Mouse (Mus musculus) layer of hippocampus, adult 9-10 months (tissue): Measurements from ENCODE around the gene Ddx5.
"Not testable (repeated sequence)": the region's sequence is repeated elsewhere in the genome, so short reads cannot be mapped to it uniquely, and the experiment has no call there.

Experiments used
- DNase-seq: peaks from one replicate; pipeline ENCODE4 v3.0.0; 2022; ENCODE audit warnings: low spot score

Ddx5 gene

DNA sequence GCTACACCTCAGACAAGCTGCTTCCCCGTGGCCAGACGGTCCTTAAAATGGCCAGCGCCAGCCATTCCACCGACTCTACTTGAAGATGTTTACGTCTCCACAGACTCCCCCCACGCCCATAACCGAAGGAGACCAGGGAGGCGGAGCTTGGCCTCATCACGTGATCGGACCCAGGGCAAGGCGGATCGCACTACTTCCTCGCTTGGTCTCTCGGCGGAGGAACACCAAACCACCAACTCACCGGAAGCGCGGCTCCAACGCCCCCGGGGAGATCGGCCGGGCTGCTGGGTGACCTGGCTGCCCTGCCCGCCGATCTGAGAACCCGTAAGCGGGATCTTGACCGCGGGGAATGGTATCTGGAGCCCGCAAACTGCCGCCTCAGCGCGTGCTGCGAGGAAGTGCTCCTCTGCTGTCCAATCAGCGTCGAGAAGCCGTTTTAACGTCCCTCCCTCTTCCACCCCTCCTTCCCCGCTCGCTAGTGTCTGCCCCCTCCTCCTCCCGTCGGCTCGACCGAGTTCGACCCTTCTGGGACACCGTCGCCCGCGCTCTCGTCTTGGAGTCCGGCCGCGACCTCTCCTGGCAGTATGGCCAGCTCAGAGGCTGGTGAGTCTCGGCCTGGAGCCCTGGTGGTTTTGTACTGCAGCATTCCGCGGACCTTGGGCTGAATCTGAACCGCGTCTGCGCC is at the start of gene Ddx5, which contains the start of gene Cep95:
Gene Ddx5 (minus strand): TSS at position 411 of the 685 bp plus-strand sequence.
Gene Cep95 (plus strand): TSS at position 478 of the 685 bp plus-strand sequence.
- DNase-seq: peak; percentile 100

GRCm38 (mm10) chr11:106828079-106828478 is 39.1 kb upstream of the Ddx5 start:
- DNase-seq: no peak

DNA sequence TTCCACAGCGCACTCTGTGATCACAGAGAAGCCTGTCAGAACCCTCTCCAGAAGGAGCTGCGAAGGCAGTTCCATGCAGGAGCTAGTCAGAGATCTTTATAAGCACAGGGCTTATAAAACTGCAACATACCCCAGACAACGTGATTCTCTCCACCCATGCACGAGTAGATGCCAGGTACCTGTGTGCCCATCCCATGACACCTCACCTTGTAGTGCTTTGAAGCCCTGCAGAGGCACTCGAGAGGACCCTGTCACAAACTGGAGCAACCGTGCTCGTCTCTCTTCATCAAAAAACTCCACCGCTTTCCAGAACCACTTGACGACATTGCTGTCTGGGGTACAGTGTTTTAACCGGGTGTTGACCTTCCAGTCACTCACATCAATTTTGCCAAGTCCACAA is 35.4 kb upstream of the Ddx5 start:
- no peak for DNase-seq

GRCm38 (mm10) chr11:106823741-106824140 is 34.8 kb upstream of the Ddx5 start:
- DNase-seq: no peak

DNA sequence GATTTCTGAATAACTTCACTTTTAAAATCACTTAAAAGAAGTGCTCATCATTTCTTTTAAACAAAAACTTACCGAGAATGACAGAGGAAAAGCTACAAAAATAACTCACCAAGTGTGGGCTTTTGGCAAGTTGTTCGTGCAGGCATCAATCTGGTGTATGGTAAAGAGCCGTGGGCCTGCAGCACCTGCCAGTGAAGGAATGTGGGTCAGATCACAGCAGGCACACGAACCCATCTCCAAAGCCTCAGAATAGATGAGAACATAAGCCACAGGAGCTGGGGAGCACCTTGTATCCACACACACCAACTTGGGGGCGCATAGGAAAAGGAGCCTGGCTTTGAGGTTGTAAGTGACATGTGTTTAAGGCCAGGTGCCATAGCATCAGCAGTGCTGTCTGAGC is 33.9 kb upstream of the Ddx5 start:
- no peak for DNase-seq

GRCm38 (mm10) chr11:106822491-106822890 is 33.5 kb upstream of the Ddx5 start:
- DNase-seq: no peak

DNA sequence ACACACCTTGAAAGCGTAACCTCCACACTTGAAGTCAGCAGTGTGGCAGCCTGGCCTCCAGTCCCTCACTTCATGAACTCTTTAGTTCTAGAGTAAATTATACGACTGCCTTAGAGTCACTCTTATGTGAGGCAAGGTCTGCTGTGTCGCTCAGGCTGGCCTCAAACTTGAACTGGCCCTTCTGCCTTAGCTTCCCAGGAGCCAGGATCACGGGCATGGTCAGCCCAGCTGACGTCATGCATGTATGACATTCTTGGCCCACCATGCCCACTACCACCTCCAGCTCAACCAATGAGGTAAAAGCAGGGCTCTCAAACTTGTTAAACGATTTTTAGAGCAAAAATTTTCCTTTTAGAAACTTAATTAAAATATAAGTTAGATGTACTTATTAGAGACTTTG is 32.4 kb upstream of the Ddx5 start:
- no peak for DNase-seq

DNA sequence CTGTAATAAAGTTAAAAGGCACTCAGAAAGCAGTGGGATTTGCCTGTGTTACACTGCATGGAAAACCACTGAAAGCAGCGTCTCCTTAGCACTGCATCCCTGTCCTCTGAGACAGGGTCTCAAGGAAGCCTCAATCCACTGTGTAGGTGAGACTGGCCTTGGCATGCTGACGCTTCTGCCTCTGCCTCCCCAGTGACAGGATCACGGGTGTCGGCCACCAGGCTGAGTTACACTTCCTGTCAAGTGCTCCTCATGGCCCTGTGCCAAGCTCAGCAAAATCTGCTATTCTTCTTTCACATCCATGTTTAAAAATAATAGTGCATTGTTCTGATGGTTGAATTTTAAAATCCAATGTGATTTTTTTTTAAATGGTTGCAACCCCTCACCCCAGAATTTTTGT is 32.0 kb upstream of the Ddx5 start:
- no peak for DNase-seq

GRCm38 (mm10) chr11:106820252-106820651 is 31.3 kb upstream of the Ddx5 start:
- DNase-seq: no peak

- no peak for DNase-seq
Measured at GRCm38 (mm10) chr11:106819595-106819994, 30.6 kb upstream of the Ddx5 start.

DNA sequence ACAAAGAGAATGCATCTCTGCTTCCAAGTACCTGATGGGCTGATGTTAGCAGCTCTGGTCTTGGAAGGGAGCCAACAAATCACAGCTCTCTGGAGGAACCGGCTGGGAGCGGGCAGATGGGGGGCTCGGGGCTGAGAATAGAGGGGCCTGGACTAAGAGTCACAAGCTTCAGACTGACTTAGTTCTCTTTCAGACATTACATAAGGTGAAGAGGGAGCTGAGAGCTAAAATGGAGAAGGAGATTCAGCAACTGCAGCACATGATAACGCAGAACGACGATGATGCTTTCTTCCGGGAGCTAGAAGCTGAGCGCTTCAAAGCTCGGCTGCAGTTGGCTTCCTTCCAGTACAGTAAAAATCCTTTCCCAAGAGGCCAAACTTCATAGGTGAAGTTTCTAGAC is 29.4 kb upstream of the Ddx5 start:
- DNase-seq: no peak

- no peak for DNase-seq
Measured at GRCm38 (mm10) chr11:106817808-106818207, 28.8 kb upstream of the Ddx5 start.

DNA sequence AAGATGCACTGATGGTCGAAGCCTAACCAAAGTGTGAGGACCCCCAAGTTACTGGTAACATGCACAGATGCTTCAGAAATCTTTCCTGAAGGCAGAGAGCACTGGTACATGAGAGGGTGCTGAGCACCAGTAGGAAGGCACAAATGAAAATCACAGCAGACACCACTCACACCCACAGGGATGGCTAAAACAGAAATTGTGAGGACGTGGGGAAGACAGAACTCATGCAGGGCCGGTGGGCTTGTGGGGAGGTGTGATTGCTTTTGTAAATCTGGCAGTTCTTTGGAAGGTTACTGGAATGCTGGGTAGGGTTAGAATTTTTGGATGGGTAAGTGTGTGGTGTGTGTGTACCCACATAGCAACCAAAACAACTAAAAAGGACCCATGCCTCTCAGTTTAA is 28.2 kb upstream of the Ddx5 start:
- DNase-seq: no peak

DNA sequence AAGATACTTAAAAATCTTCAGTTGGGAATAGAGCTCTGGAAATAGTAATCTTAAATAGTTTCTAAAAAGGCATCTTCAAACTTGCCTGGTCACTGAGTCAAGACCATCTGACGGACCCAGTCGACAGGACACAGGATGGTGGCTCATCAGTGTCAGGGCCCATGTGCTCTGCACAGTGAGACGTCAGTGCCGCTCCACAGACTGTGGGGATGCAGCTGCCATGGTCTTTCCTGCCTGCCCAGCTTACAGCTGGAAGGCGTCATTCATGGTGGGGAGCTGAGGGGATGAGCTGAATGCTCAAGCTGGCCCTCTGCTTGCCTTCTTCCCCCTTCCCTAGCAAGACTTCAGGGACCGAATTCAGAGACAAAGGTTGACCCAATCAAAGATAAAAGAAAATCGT is 27.3 kb upstream of the Ddx5 start:
- DNase-seq: no peak

- DNase-seq: no peak
Measured at GRCm38 (mm10) chr11:106815761-106816160, 26.8 kb upstream of the Ddx5 start.

GRCm38 (mm10) chr11:106815331-106815730 is 26.3 kb upstream of the Ddx5 start:
- no peak for DNase-seq

- DNase-seq: no peak
Measured at GRCm38 (mm10) chr11:106814601-106815320, 25.8 kb upstream of the Ddx5 start.

- no peak for DNase-seq
Measured at GRCm38 (mm10) chr11:106812410-106813136, 23.6 kb upstream of the Ddx5 start.

DNA sequence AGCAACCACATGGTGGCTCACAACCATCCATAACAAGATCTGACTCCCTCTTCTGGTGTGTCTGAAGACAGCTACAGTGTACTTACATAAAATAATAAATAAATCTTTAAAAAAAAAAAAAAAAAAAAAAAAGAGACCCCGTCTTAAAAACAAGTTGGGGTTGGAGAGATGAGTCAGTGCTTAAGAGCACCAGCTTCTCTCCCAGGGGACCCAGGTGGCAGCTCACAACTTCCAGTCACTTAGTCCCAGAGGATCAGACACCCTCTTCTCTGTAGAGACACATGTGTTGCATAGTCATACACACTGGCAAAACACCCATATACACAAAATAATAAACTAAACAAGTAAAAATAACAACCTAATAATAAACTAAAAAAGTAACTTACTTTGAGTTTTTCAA is 18.5 kb upstream of the Ddx5 start:
- not testable (repeated sequence) for DNase-seq

GRCm38 (mm10) chr11:106802069-106802627 is 13.2 kb upstream of the Ddx5 start:
- DNase-seq: no peak

GRCm38 (mm10) chr11:106795679-106796078 is 6.7 kb upstream of the Ddx5 start:
- DNase-seq: no peak

- no peak for DNase-seq
Measured at GRCm38 (mm10) chr11:106793846-106794245, 4.9 kb upstream of the Ddx5 start.

- DNase-seq: no peak
Measured at GRCm38 (mm10) chr11:106789649-106790048, 664 bp upstream of the Ddx5 start.
